Mouse (Mus musculus) ES-CJ7 (cell line): ENCODE measurements around the gene Wdr53.
A peak's percentile ranks its signal among the peaks of the same experiment; 100 is the strongest.

Experiments
- DNase-seq: peaks from one replicate; pipeline ENCODE4 v3.0.0; 2011; ENCODE audit warnings: low read depth, low spot score

Wdr53 gene

GRCm38 (mm10) chr16:32278396-32278795 is 31.4 kb downstream of the Wdr53 start:
- DNase-seq = no peak

GRCm38 (mm10) chr16:32280211-32280610 is 33.2 kb downstream of the Wdr53 start:
- peak; percentile 39 for DNase-seq

- DNase-seq = no peak
These were observed 35.6 kb downstream of the Wdr53 start for GRCm38 (mm10) chr16:32282608-32283007.

GRCm38 (mm10) chr16:32291821-32292220 is 44.8 kb downstream of the Wdr53 start:
- peak; percentile 96 for DNase-seq

GRCm38 (mm10) chr16:32299617-32300016 is 52.6 kb downstream of the Wdr53 start:
- peak; percentile 51 for DNase-seq

- peak; percentile 93 for DNase-seq
These were observed 56.0 kb downstream of the Wdr53 start for GRCm38 (mm10) chr16:32303046-32303445.

GRCm38 (mm10) chr16:32303886-32304285 is 56.9 kb downstream of the Wdr53 start:
- no peak for DNase-seq
